Mouse (Mus musculus): ENCODE data around the gene Tnfsf13. TPM values are rescaled to one million over a fixed set of nuclear protein-coding genes. Genes with fewer than 3 reads are reported as not detected.

The Tnfsf13 gene
- polyA plus RNA-seq, 1 experiment from 2014 or later, result 0.53 TPM

- H3K36me3 ChIP-seq, result peaks cover 70% of the 10 kb centered on the region
- no peaks in the 10 kb centered on the region for H3K27me3 ChIP-seq
- H3K4me1 ChIP-seq, result peaks cover 46% of the 10 kb centered on the region
- H3K4me2 ChIP-seq, result no peak overlapping the region
- no peak for ATAC-seq (replicated peaks; ENCODE audit: low FRiP score)
- H3K4me3 ChIP-seq (replicated peaks), result no peak overlapping the region
- H3K27ac ChIP-seq, result 0 out of 2 replicates have a peak overlapping the region, but pooled peaks have one; percentile 3
- H3K9ac ChIP-seq, result no peak overlapping the region
- H3K9me3 ChIP-seq (replicated peaks), result no peaks in the 10 kb centered on the region
- WGBS, result 79% methylated on average over 10 of the region's 10 CpGs
Observed at GRCm38 (mm10) chr11:69656617-69657461, 28.7 kb downstream of the Tnfsf13 start.

DNA sequence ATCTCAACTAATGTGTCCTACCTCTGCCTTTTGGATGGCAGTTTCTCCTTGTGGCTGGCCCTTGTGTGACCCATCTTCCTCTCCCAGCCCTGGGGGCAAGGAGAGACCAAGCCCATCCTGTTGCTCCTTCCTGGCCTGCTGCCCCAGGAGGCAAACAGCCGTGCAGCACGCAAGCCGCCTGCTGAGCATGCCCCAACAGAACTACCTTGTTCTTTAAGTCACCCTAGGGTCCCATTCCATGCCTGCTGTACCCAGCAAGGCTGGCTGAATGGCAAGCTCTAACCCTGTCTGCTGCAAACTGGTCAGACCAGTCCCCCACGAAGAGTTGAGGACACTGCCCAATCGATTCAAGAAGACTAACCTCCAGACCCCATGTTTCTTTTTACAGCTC is 29.5 kb downstream of the Tnfsf13 start:
- H3K4me1 ChIP-seq, result peaks cover 38% of the 10 kb centered on the region
- no peak overlapping the region; the same call in 1 of the 2 replicates for H3K4me2 ChIP-seq
- peak overlapping the region; percentile 16; the same call in 1 of the 2 replicates for H3K9ac ChIP-seq
- no peaks in the 10 kb centered on the region for H3K9me3 ChIP-seq (replicated peaks)
- 78% methylated on average over 5 of the region's 5 CpGs for WGBS
- H3K36me3 ChIP-seq, result peaks cover 78% of the 10 kb centered on the region
- H3K27ac ChIP-seq, result no peak overlapping the region
- H3K27me3 ChIP-seq, result no peaks in the 10 kb centered on the region
- no peak for ATAC-seq (replicated peaks; ENCODE audit: low FRiP score)
- H3K4me3 ChIP-seq (replicated peaks), result no peak overlapping the region

DNA sequence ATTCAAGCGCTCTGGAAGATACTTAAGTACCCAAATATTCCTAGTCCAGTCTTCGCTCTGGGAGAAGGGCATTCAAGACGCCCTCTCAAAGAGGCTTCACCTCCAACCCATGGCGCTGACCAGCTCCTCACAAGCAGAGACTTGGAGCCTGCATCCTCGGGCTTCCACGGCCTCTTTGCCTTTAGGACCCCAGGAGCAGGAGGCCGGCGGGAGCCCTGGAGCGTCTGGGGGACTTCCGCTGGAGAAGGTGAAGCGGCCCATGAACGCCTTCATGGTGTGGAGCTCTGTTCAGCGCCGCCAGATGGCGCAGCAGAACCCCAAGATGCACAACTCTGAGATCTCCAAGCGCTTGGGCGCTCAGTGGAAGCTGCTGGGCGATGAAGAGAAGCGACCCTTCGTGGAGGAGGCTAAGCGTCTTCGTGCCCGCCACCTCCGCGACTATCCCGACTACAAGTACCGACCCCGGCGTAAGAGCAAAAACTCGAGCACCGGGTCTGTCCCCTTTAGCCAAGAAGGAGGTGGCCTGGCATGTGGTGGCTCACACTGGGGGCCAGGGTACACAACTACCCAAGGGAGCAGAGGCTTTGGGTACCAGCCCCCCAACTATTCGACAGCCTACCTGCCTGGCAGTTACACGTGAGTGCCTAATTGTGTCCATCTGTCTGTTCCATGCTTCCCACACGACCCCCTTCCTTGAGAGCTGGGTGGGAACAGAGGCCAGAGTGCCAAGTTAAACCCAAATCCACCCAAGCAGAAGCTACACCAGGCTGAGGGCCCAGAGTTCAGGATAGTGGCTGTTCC is 30.1 kb downstream of the Tnfsf13 start, which contains the start of gene Sox15:
Gene Sox15, plus strand, starts transcription at position 51 of the 801 bp plus-strand sequence.
- H3K9ac ChIP-seq, result peak within 1 kb of the TSS; percentile 16; the same call in 1 of the 2 replicates
- H3K4me2 ChIP-seq, result peak within 1 kb of the TSS; percentile 39
- H3K4me1 ChIP-seq, result peaks cover 34% of the 10 kb centered on the region
- H3K4me3 ChIP-seq (replicated peaks), result 0 out of 2 replicates have a peak within 1 kb of the TSS, but pooled peaks have one; percentile 13
- H3K9me3 ChIP-seq (replicated peaks), result no peaks in the 10 kb centered on the region
- ATAC-seq (replicated peaks; ENCODE audit: low FRiP score), result peak; percentile 82
- no peaks in the 10 kb centered on the region for H3K27me3 ChIP-seq
- peak within 1 kb of the TSS; percentile 76 for H3K27ac ChIP-seq
- H3K36me3 ChIP-seq, result peaks cover 84% of the 10 kb centered on the region
- WGBS, result 16% methylated on average over 34 of the region's 34 CpGs

DNA sequence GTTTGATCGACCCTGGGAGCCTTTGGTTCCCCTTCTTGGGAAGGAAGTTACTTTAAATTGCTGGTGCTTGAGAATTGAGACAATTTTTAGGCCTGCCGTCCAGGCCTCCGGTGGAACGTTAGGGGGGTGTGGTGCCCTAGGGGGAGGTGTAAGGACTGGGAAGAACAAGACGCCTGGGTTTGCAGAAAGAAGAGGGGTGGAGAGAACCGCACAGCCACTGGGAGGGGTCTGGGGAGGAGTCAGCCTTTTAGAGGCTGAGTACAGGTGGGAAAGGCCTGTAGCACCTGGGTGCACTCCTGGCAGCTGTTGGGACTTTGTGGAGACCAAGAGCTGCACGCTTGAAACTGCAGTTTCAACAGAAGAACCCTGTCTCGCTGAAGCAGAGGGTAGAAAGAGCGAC is 30.8 kb downstream of the Tnfsf13 start:
- H3K9ac ChIP-seq, result no peak overlapping the region
- H3K4me2 ChIP-seq, result no peak overlapping the region
- peaks cover 88% of the 10 kb centered on the region for H3K36me3 ChIP-seq
- peak overlapping the region; percentile 76 for H3K27ac ChIP-seq
- no peaks in the 10 kb centered on the region for H3K9me3 ChIP-seq (replicated peaks)
- H3K4me3 ChIP-seq (replicated peaks), result no peak overlapping the region
- ATAC-seq (replicated peaks; ENCODE audit: low FRiP score), result no peak
- peaks cover 32% of the 10 kb centered on the region for H3K4me1 ChIP-seq
- WGBS, result 32% methylated on average over 9 of the region's 9 CpGs
- H3K27me3 ChIP-seq, result no peaks in the 10 kb centered on the region

GRCm38 (mm10) chr11:69653399-69653798 is 32.2 kb downstream of the Tnfsf13 start:
- H3K4me1 ChIP-seq, result peaks cover 32% of the 10 kb centered on the region
- ATAC-seq (replicated peaks; ENCODE audit: low FRiP score), result no peak
- no peak overlapping the region for H3K9ac ChIP-seq
- peak overlapping the region; percentile 32; the same call in 1 of the 2 replicates for H3K27ac ChIP-seq
- no peaks in the 10 kb centered on the region for H3K27me3 ChIP-seq
- WGBS, result 78% methylated on average over 5 of the region's 5 CpGs
- H3K4me2 ChIP-seq, result no peak overlapping the region
- H3K36me3 ChIP-seq, result peaks cover 90% of the 10 kb centered on the region
- no peak overlapping the region for H3K4me3 ChIP-seq (replicated peaks)
- no peaks in the 10 kb centered on the region for H3K9me3 ChIP-seq (replicated peaks)

DNA sequence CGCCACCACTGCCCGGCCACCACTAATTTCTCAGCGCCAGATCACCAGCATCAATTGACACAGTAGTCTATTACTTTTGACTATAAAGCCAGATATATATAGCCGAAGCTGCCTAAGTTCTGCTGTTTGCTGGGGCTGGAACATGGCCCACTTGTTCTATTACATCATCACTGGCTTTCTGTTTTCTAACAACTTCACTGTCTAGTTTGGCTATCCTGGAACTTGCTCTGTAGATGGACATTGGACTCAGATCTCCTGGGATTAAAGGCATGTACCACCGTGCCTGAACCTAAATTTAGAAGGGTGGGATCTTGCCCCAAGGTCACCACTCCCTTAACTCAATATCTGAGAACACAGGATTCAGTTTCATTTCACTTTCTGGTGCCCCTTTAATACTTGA is 39.7 kb downstream of the Tnfsf13 start:
- no peak overlapping the region for H3K27ac ChIP-seq
- WGBS, result 88% methylated on average over 5 of the region's 5 CpGs
- H3K4me1 ChIP-seq, result no peaks in the 10 kb centered on the region
- no peak overlapping the region for H3K4me2 ChIP-seq
- no peak overlapping the region for H3K4me3 ChIP-seq (replicated peaks)
- no peaks in the 10 kb centered on the region for H3K27me3 ChIP-seq
- H3K9ac ChIP-seq, result no peak overlapping the region
- no peaks in the 10 kb centered on the region for H3K9me3 ChIP-seq (replicated peaks)
- ATAC-seq (replicated peaks; ENCODE audit: low FRiP score), result no peak
- peaks cover 99% of the 10 kb centered on the region for H3K36me3 ChIP-seq

- Histone ChIP-seq H3K4me2 (peak overlapping the region; percentile 70), H3K4me3 (replicated peaks) (0 out of 2 replicates have a peak overlapping the region, but pooled peaks have one; percentile 1), H3K27me3 (no peaks in the 10 kb centered on the region), H3K9me3 (replicated peaks) (no peaks in the 10 kb centered on the region), H3K36me3 (peaks cover 33% of the 10 kb centered on the region), H3K27ac (no peak overlapping the region), H3K4me1 (peaks cover 28% of the 10 kb centered on the region), H3K9ac (no peak overlapping the region)
- 86% methylated on average over 3 of the region's 3 CpGs for WGBS
- ATAC-seq (replicated peaks; ENCODE audit: low FRiP score), result no peak
Observed at GRCm38 (mm10) chr11:69635471-69635870, 50.1 kb downstream of the Tnfsf13 start.

- H3K4me3 ChIP-seq (replicated peaks), result peak overlapping the region; percentile 99
- peaks cover 15% of the 10 kb centered on the region for H3K36me3 ChIP-seq
- peak; percentile 68 for ATAC-seq (replicated peaks; ENCODE audit: low FRiP score)
- H3K9ac ChIP-seq, result peak overlapping the region; percentile 99
- H3K9me3 ChIP-seq (replicated peaks), result no peaks in the 10 kb centered on the region
- WGBS, result under 1% methylated on average over 40 of the region's 50 CpGs
- H3K27me3 ChIP-seq, result no peaks in the 10 kb centered on the region
- H3K27ac ChIP-seq, result peak overlapping the region; percentile 98
- peaks cover 30% of the 10 kb centered on the region for H3K4me1 ChIP-seq
- H3K4me2 ChIP-seq, result peak overlapping the region; percentile 70
Observed at GRCm38 (mm10) chr11:69633128-69633866, 52.3 kb downstream of the Tnfsf13 start.

MicroRNAs encoded within 50 kb of the gene (microRNA counts, 519-probe panel; counts per million panel counts)
- microRNA mmu-miR-1934 (31.7 counts per million), microRNA mmu-miR-467f (2,727 counts per million, percentile 65 among the panel's probes with 10 or more counts)

Small RNAs within 50 kb of the gene (microRNA-seq; reads per million reads assigned to microRNA genes)
- gene Mir1934, result 2.8 reads per million, percentile 14 among the genes with 10 or more reads in this experiment
- gene Mir467f, result not detected

Other genes with a start within 250 kb of the Tnfsf13 start
- 0.73 and 0.87 TPM in 2 replicates for gene Dnah2, start 136.7 kb downstream of the Tnfsf13 start, polyA plus RNA-seq (2015; fragmentation: Nextera tagmentation; extraction: Ambion mirVana)
- 11.9 and 14.3 TPM in 2 replicates for gene Efnb3, start 125.6 kb downstream of the Tnfsf13 start, polyA plus RNA-seq (2015; fragmentation: Nextera tagmentation; extraction: Ambion mirVana)
- 26.6 and 27.9 TPM in 2 replicates for gene Wrap53, start 105.5 kb downstream of the Tnfsf13 start, polyA plus RNA-seq (2015; fragmentation: Nextera tagmentation; extraction: Ambion mirVana)
- gene Trp53, start 105.4 kb downstream of the Tnfsf13 start, polyA plus RNA-seq (2015; fragmentation: Nextera tagmentation; extraction: Ambion mirVana), result 175 and 195 TPM in 2 replicates
- gene Atp1b2, start 79.8 kb downstream of the Tnfsf13 start, polyA plus RNA-seq (2015; fragmentation: Nextera tagmentation; extraction: Ambion mirVana), result 11.2 and 13.5 TPM in 2 replicates
- gene Shbg, start 67.9 kb downstream of the Tnfsf13 start, polyA plus RNA-seq (2015; fragmentation: Nextera tagmentation; extraction: Ambion mirVana), result 0.30 and 0.49 TPM in 2 replicates
- gene Sat2, start 63.8 kb downstream of the Tnfsf13 start, polyA plus RNA-seq (2015; fragmentation: Nextera tagmentation; extraction: Ambion mirVana), result 17.8 and 23.1 TPM in 2 replicates
- 29.2 TPM in 2 replicates for gene Fxr2, start 52.8 kb downstream of the Tnfsf13 start, polyA plus RNA-seq (2015; fragmentation: Nextera tagmentation; extraction: Ambion mirVana)
- 0.18 and 0.19 TPM in 2 replicates for gene Sox15, start 30.5 kb downstream of the Tnfsf13 start, polyA plus RNA-seq (2015; fragmentation: Nextera tagmentation; extraction: Ambion mirVana)
- 71.8 and 78.0 TPM in 2 replicates for gene Mpdu1, start 23.1 kb downstream of the Tnfsf13 start, polyA plus RNA-seq (2015; fragmentation: Nextera tagmentation; extraction: Ambion mirVana)
- gene Cd68, start 19.6 kb downstream of the Tnfsf13 start, polyA plus RNA-seq (2015; fragmentation: Nextera tagmentation; extraction: Ambion mirVana), result 10.0 and 14.1 TPM in 2 replicates
- gene Eif4a1, start 13.4 kb downstream of the Tnfsf13 start, polyA plus RNA-seq (2015; fragmentation: Nextera tagmentation; extraction: Ambion mirVana), result 586 and 589 TPM in 2 replicates
- gene Senp3, start 3.7 kb downstream of the Tnfsf13 start, polyA plus RNA-seq (2015; fragmentation: Nextera tagmentation; extraction: Ambion mirVana), result 91.6 and 95.2 TPM in 2 replicates
- 9.1 and 11.1 TPM in 2 replicates for gene Tnfsf12, start 10.1 kb upstream of the Tnfsf13 start, polyA plus RNA-seq (2015; fragmentation: Nextera tagmentation; extraction: Ambion mirVana)
- 4.5 and 7.0 TPM in 2 replicates for gene Tnfsfm13, start 10.3 kb upstream of the Tnfsf13 start, polyA plus RNA-seq (2015; fragmentation: Nextera tagmentation; extraction: Ambion mirVana)
- gene Polr2a, start 72.9 kb upstream of the Tnfsf13 start, polyA plus RNA-seq (2015; fragmentation: Nextera tagmentation; extraction: Ambion mirVana), result 29.9 and 31.1 TPM in 2 replicates
- gene Slc35g3, start 76.2 kb upstream of the Tnfsf13 start, polyA plus RNA-seq (2015; fragmentation: Nextera tagmentation; extraction: Ambion mirVana), result 0.27 and 0.36 TPM in 2 replicates
- 1.9 and 2.8 TPM in 2 replicates for gene Zbtb4, start 80.1 kb upstream of the Tnfsf13 start, polyA plus RNA-seq (2015; fragmentation: Nextera tagmentation; extraction: Ambion mirVana)
- 11.4 and 12.3 TPM in 2 replicates for gene Chrnb1, start 110.2 kb upstream of the Tnfsf13 start, polyA plus RNA-seq (2015; fragmentation: Nextera tagmentation; extraction: Ambion mirVana)
- 2.0 and 2.5 TPM in 2 replicates for gene Fgf11, start 116.1 kb upstream of the Tnfsf13 start, polyA plus RNA-seq (2015; fragmentation: Nextera tagmentation; extraction: Ambion mirVana)
- gene Tmem102, start 119.8 kb upstream of the Tnfsf13 start, polyA plus RNA-seq (2015; fragmentation: Nextera tagmentation; extraction: Ambion mirVana), result 8.3 TPM in 2 replicates
- gene Gm39566, start 129.5 kb upstream of the Tnfsf13 start, polyA plus RNA-seq (2015; fragmentation: Nextera tagmentation; extraction: Ambion mirVana), result not detected in 2 replicates
- gene Spem2, start 132.7 kb upstream of the Tnfsf13 start, polyA plus RNA-seq (2015; fragmentation: Nextera tagmentation; extraction: Ambion mirVana), result not detected in 2 replicates
- 0.14 and 0.32 TPM in 2 replicates for gene Spem1, start 136.4 kb upstream of the Tnfsf13 start, polyA plus RNA-seq (2015; fragmentation: Nextera tagmentation; extraction: Ambion mirVana)
- 5.6 and 7.6 TPM in 2 replicates for gene Nlgn2, start 152.0 kb upstream of the Tnfsf13 start, polyA plus RNA-seq (2015; fragmentation: Nextera tagmentation; extraction: Ambion mirVana)
- 409 and 443 TPM in 2 replicates for gene Tmem256, start 152.7 kb upstream of the Tnfsf13 start, polyA plus RNA-seq (2015; fragmentation: Nextera tagmentation; extraction: Ambion mirVana)
- 96.5 and 105 TPM in 2 replicates for gene Plscr3, start 160.6 kb upstream of the Tnfsf13 start, polyA plus RNA-seq (2015; fragmentation: Nextera tagmentation; extraction: Ambion mirVana)
- 5.8 and 7.3 TPM in 2 replicates for gene Tnk1, start 172.9 kb upstream of the Tnfsf13 start, polyA plus RNA-seq (2015; fragmentation: Nextera tagmentation; extraction: Ambion mirVana)
- gene Tmem95, start 192.2 kb upstream of the Tnfsf13 start, polyA plus RNA-seq (2015; fragmentation: Nextera tagmentation; extraction: Ambion mirVana), result 0.32 TPM in 1 of 2 replicates, not detected in the other
- gene Kctd11, start 195.6 kb upstream of the Tnfsf13 start, polyA plus RNA-seq (2015; fragmentation: Nextera tagmentation; extraction: Ambion mirVana), result 9.4 and 10.1 TPM in 2 replicates
- 0.58 and 0.62 TPM in 2 replicates for gene Acap1, start 209.8 kb upstream of the Tnfsf13 start, polyA plus RNA-seq (2015; fragmentation: Nextera tagmentation; extraction: Ambion mirVana)
- gene 2810408A11Rik, start 215.2 kb upstream of the Tnfsf13 start, polyA plus RNA-seq (2015; fragmentation: Nextera tagmentation; extraction: Ambion mirVana), result 12.6 and 13.0 TPM in 2 replicates
- 9.3 and 10.8 TPM in 2 replicates for gene Neurl4, start 215.3 kb upstream of the Tnfsf13 start, polyA plus RNA-seq (2015; fragmentation: Nextera tagmentation; extraction: Ambion mirVana)
- 77.8 and 86.2 TPM in 2 replicates for gene Gps2, start 228.1 kb upstream of the Tnfsf13 start, polyA plus RNA-seq (2015; fragmentation: Nextera tagmentation; extraction: Ambion mirVana)
- 1,729 and 1,795 TPM in 2 replicates for gene Eif5a, start 236.2 kb upstream of the Tnfsf13 start, polyA plus RNA-seq (2015; fragmentation: Nextera tagmentation; extraction: Ambion mirVana)

All from kidney, embryonic 15.5 days (tissue).